Mouse (Mus musculus): ENCODE measurements around the gene Cd151.

DNA sequence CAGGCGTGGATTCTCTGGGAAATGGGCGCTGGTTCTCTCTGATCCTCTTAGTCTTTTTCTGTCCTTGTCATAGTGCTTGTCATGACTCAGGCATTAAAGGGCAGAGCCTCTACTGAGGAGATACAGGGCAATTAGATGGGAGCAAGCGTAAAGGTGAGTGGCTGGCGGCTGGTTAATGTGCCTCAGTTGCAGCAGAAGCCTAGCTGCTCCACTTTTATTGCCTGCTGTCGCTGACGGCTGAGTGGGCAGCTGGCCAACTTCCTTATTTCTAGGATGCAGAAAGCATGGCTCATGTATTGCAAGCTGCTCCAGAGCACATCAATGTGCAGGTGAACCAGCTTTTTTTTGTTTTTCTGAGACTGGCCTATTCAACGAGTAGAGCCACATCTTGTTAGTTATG, 48.2 kb upstream of the Cd151 start:
- TF ChIP-seq POLR2A (IDR thresholded peaks at IDR 0.05; ENCODE audit: insufficient read depth, low read depth, low read length): no peak
- TF ChIP-seq CTCF (IDR thresholded peaks at IDR 0.05; ENCODE audit: insufficient read depth, low read depth, low read length): no peak

Data from olfactory bulb, adult 2 months (tissue).